Mouse (Mus musculus) hindbrain, postnatal 0 days (tissue): ENCODE data around the gene Plscr5. TPM values are rescaled to one million over a fixed set of nuclear protein-coding genes. Genes with fewer than 3 reads are reported as not detected.

Source experiments
- ATAC-seq: fragments of 200-750 bp; cut with Nextera tagmentation; 2 replicates; pipeline ENCODE4 v1.8.0; 2017; ENCODE audit warnings: mild to moderate bottlenecking, moderate TSS enrichment, moderate library complexity
- DNase-seq: peaks from one replicate; pipeline ENCODE4 v3.0.0-alpha.2; 2015; ENCODE audit warnings: low spot score
- H3K27ac ChIP-seq: fragments of 300-500 bp; sonication (generic); 2 replicates; pipeline ENCODE4 v1.5.1; 2014; ENCODE audit warnings: mild to moderate bottlenecking
- H3K27me3 ChIP-seq: fragments of 300-500 bp; sonication (generic); 2 replicates; pipeline ENCODE4 v1.6.1; 2014; ENCODE audit warnings: low read length, mixed read lengths; ENCODE audit not compliant: insufficient read depth
- H3K36me3 ChIP-seq: fragments of 300-500 bp; sonication (generic); 2 replicates; pipeline ENCODE4 v1.6.1; 2014; ENCODE audit warnings: low read length, mixed read lengths; ENCODE audit not compliant: insufficient read depth
- H3K4me1 ChIP-seq: fragments of 300-500 bp; sonication (generic); 2 replicates; pipeline ENCODE4 v1.6.1; 2014; ENCODE audit warnings: antibody characterized with exemption, low read length, mixed read lengths; ENCODE audit not compliant: insufficient read depth
- H3K4me2 ChIP-seq: fragments of 300-500 bp; sonication (generic); 2 replicates; pipeline ENCODE4 v1.6.1; 2014; ENCODE audit warnings: low read depth, mild to moderate bottlenecking, low read length, moderate library complexity, mixed read lengths
- H3K4me3 ChIP-seq: fragments of 300-500 bp; sonication (generic); 2 replicates; pipeline ENCODE4 v1.5.1; 2014; ENCODE audit warnings: low read length
- H3K9ac ChIP-seq: fragments of 300-500 bp; sonication (generic); replicated peaks from 2 replicates; pipeline ENCODE4 v1.6.1; 2014; ENCODE audit warnings: mild to moderate bottlenecking, low read length, moderate library complexity, mixed read lengths
- H3K9me3 ChIP-seq: fragments of 300-500 bp; sonication (generic); 2 replicates; pipeline ENCODE4 v1.6.1; 2016; ENCODE audit warnings: low read length, mixed read lengths
- CTCF ChIP-seq: IDR thresholded peaks from 2 replicates; pipeline ENCODE4 v1.5.1; 2016; ENCODE audit warnings: antibody characterized with exemption, control low read depth, low read depth
- WGBS: fragments of 180-500 bp; shearing (Covaris S2); extraction: QIAGEN DNeasy Blood & Tissue Kit; methylation state at CpG from one replicate; pipeline ENCODE4 v1.1.7; 2014; 5-methylcytosine and 5-hydroxymethylcytosine counted together
- polyA plus RNA-seq: library from polyadenylated mRNA; unstranded; fragments of >200 nt; fragmentation: Nextera tagmentation; extraction: Ambion mirVana; gene quantifications from 2 replicates; pipeline ENCODE4 v1.2.1, GENCODE M21; 2015
- total RNA-seq: library from RNA; depleted of rRNA; stranded (reverse); fragments of >200 nt; gene quantifications from 2 replicates; pipeline ENCODE4 v1.2.3, GENCODE M21; 2014

Plscr5 gene
- total and polyA plus RNA-seq, 2 experiments from 2014 or later: 0.26 to 0.60 TPM

GRCm38 (mm10) chr9:92226127-92226655 lies 33.5 kb downstream of the Plscr5 start:
- Histone ChIP-seq H3K4me3 (no peak overlapping the region), H3K4me2 (no peak overlapping the region), H3K36me3 (no peaks in the 10 kb centered on the region), H3K27ac (no peak overlapping the region), H3K4me1 (no peaks in the 10 kb centered on the region), H3K9me3 (no peaks in the 10 kb centered on the region), H3K9ac (no peak overlapping the region), H3K27me3 (no peaks in the 10 kb centered on the region)
- WGBS: 88% methylated on average over 3 of the region's 3 CpGs
- TF ChIP-seq CTCF: no peak
- DNase-seq: no peak
- ATAC-seq: no peak

- TF ChIP-seq CTCF: no peak
- H3K4me1 ChIP-seq: no peaks in the 10 kb centered on the region
- H3K9ac ChIP-seq: no peak overlapping the region
- H3K27ac ChIP-seq: no peak overlapping the region
- H3K36me3 ChIP-seq: no peaks in the 10 kb centered on the region
- H3K4me3 ChIP-seq: no peak overlapping the region
- no peak for DNase-seq
- no peaks in the 10 kb centered on the region for H3K27me3 ChIP-seq
- no peak overlapping the region for H3K4me2 ChIP-seq
- no peak for ATAC-seq
- 89% methylated on average over 3 of the region's 3 CpGs for WGBS
- no peaks in the 10 kb centered on the region for H3K9me3 ChIP-seq
These were observed 34.1 kb downstream of the Plscr5 start for GRCm38 (mm10) chr9:92226795-92227194.

- H3K4me3 ChIP-seq: no peak overlapping the region
- no peak overlapping the region for H3K9ac ChIP-seq
- DNase-seq (no peak), ATAC-seq (no peak)
- no peak overlapping the region for H3K4me2 ChIP-seq
- no peak overlapping the region for H3K27ac ChIP-seq
- no peak for TF ChIP-seq CTCF
- H3K9me3 ChIP-seq: no peaks in the 10 kb centered on the region
- 92% methylated on average over 16 of the region's 16 CpGs for WGBS
- no peaks in the 10 kb centered on the region for H3K4me1 ChIP-seq
- no peaks in the 10 kb centered on the region for H3K36me3 ChIP-seq
- no peaks in the 10 kb centered on the region for H3K27me3 ChIP-seq
These were observed 36.4 kb downstream of the Plscr5 start for GRCm38 (mm10) chr9:92228867-92229832.

- ATAC-seq: no peak
- WGBS: 90% methylated on average over 2 of the region's 2 CpGs
These were observed 37.1 kb downstream of the Plscr5 start for GRCm38 (mm10) chr9:92229833-92230205.

GRCm38 (mm10) chr9:92234901-92235458 lies 42.2 kb downstream of the Plscr5 start:
- H3K9me3 ChIP-seq: no peaks in the 10 kb centered on the region
- no peak for ATAC-seq

More at GRCm38 (mm10) chr9:92229833-92230205, 37.1 kb downstream of the Plscr5 start:
- Histone ChIP-seq H3K4me2 (no peak overlapping the region), H3K36me3 (no peaks in the 10 kb centered on the region), H3K9me3 (no peaks in the 10 kb centered on the region), H3K27me3 (no peaks in the 10 kb centered on the region), H3K4me1 (no peaks in the 10 kb centered on the region), H3K9ac (no peak overlapping the region), H3K4me3 (no peak overlapping the region), H3K27ac (no peak overlapping the region)
- no peak for DNase-seq
- no peak for TF ChIP-seq CTCF

GRCm38 (mm10) chr9:92248773-92249446 lies 56.2 kb downstream of the Plscr5 start:
- TF ChIP-seq CTCF: no peak
- Histone ChIP-seq H3K4me1 (no peaks in the 10 kb centered on the region), H3K9ac (no peak overlapping the region), H3K4me2 (no peak overlapping the region), H3K27me3 (no peaks in the 10 kb centered on the region), H3K36me3 (no peaks in the 10 kb centered on the region), H3K27ac (no peak overlapping the region), H3K9me3 (no peaks in the 10 kb centered on the region), H3K4me3 (no peak overlapping the region)
- WGBS: 84% methylated on average over 7 of the region's 7 CpGs
- ATAC-seq (no peak), DNase-seq (no peak)

More at GRCm38 (mm10) chr9:92234901-92235458, 42.2 kb downstream of the Plscr5 start:
- no peaks in the 10 kb centered on the region for H3K36me3 ChIP-seq
- H3K27me3 ChIP-seq: no peaks in the 10 kb centered on the region
- DNase-seq: no peak
- no peak overlapping the region for H3K4me3 ChIP-seq
- H3K9ac ChIP-seq: no peak overlapping the region
- no peak for TF ChIP-seq CTCF
- no peak overlapping the region for H3K4me2 ChIP-seq
- H3K4me1 ChIP-seq: no peaks in the 10 kb centered on the region
- H3K27ac ChIP-seq: no peak overlapping the region
- WGBS: 92% methylated on average over 11 of the region's 11 CpGs
